Mouse (Mus musculus) left cerebral cortex, adult 6 months (tissue): ENCODE measurements around the gene Kdm2a. TPM values are rescaled to one million over a fixed set of nuclear protein-coding genes. Genes with fewer than 3 reads are reported as not detected.

Source experiments
- long read RNA-seq, 2 experiments: library from polyadenylated mRNA; unstranded; transcript quantifications; one replicate each; pipeline ENCODE4 v2.0.0; 2019 to 2020
- polyA plus RNA-seq: library from polyadenylated mRNA; unstranded; fragments of <200 nt; fragmentation: Nextera tagmentation; gene quantifications from 2 replicates; pipeline ENCODE4 v1.2.3, GENCODE M21; 2021

Kdm2a gene
- polyA plus RNA-seq = 8.5 and 13.1 TPM in 2 replicates
- long read RNA-seq, experiment 1, full-length matches to known transcripts = 1 of 19 reads
- long read RNA-seq, experiment 1, partial matches to known transcripts = 10 of 19 reads
- long read RNA-seq, experiment 1, other reads (novel, unspliced or antisense) = 8 of 19 reads
- long read RNA-seq, experiment 2, partial matches to known transcripts = 2 of 8 reads
- long read RNA-seq, experiment 2, other reads (novel, unspliced or antisense) = 6 of 8 reads

GRCm38 (mm10) chr19:4397798-4398629 lies at the start of gene Kdm2a:
Kdm2a (minus strand) TSS chr19:4398285.

GRCm38 (mm10) chr19:4439161-4439801 lies 41.2 kb upstream of the Kdm2a start, which contains the start of gene Rhod:
Rhod (minus strand) TSS chr19:4439432.

GRCm38 (mm10) chr19:4306190-4306577 lies 91.9 kb downstream of the Kdm2a start, which contains the start of gene Grk2:
Grk2 (minus strand) TSS chr19:4306222.

GRCm38 (mm10) chr19:4282898-4283553 lies 115.1 kb downstream of the Kdm2a start, which contains the start of gene Ankrd13d:
Ankrd13d (minus strand) TSS chr19:4283137.

GRCm38 (mm10) chr19:4268566-4269361 lies 129.3 kb downstream of the Kdm2a start, which contains the start of gene Ssh3:
Ssh3 (minus strand) TSS chr19:4269180.

Other genes starting within 250 kb of the Kdm2a start
- 87.0 and 103 TPM in 2 replicates for gene Coro1b, start 249.7 kb downstream of the Kdm2a start, polyA plus RNA-seq
- 0.72 and 1.4 TPM in 2 replicates for gene Ptprcap, start 244.7 kb downstream of the Kdm2a start, polyA plus RNA-seq
- gene Rps6kb2, start 234.9 kb downstream of the Kdm2a start, polyA plus RNA-seq = 11.8 and 16.7 TPM in 2 replicates
- gene Carns1, start 222.8 kb downstream of the Kdm2a start, polyA plus RNA-seq = 4.2 and 4.3 TPM in 2 replicates
- gene Tbc1d10c, start 207.0 kb downstream of the Kdm2a start, polyA plus RNA-seq = 0.51 and 0.69 TPM in 2 replicates
- 387 and 460 TPM in 2 replicates for gene Ppp1ca, start 206.2 kb downstream of the Kdm2a start, polyA plus RNA-seq
- gene Rad9a, start 196.6 kb downstream of the Kdm2a start, polyA plus RNA-seq = 6.8 and 7.0 TPM in 2 replicates
- gene Clcf1, start 184.0 kb downstream of the Kdm2a start, polyA plus RNA-seq = 0.19 and 0.76 TPM in 2 replicates
- gene AC109138.7, start 183.9 kb downstream of the Kdm2a start, polyA plus RNA-seq = not detected in 2 replicates
- 31.3 and 44.7 TPM in 2 replicates for gene Pold4, start 166.4 kb downstream of the Kdm2a start, polyA plus RNA-seq
- gene Ssh3, start 129.1 kb downstream of the Kdm2a start, polyA plus RNA-seq = 5.3 and 7.5 TPM in 2 replicates
- gene Ankrd13d, start 115.1 kb downstream of the Kdm2a start, polyA plus RNA-seq = 54.6 and 59.2 TPM in 2 replicates
- gene Grk2, start 92.1 kb downstream of the Kdm2a start, polyA plus RNA-seq = 62.5 and 70.5 TPM in 2 replicates
- 0.95 and 1.1 TPM in 2 replicates for gene Rhod, start 41.1 kb upstream of the Kdm2a start, polyA plus RNA-seq
- 18.4 and 23.7 TPM in 2 replicates for gene Syt12, start 79.2 kb upstream of the Kdm2a start, polyA plus RNA-seq
- not detected in 2 replicates for gene 2010003K11Rik, start 100.3 kb upstream of the Kdm2a start, polyA plus RNA-seq
- gene Pcx, start 112.2 kb upstream of the Kdm2a start, polyA plus RNA-seq = 20.7 and 20.8 TPM in 2 replicates
- 2.0 and 4.3 TPM in 2 replicates for gene Lrfn4, start 217.4 kb upstream of the Kdm2a start, polyA plus RNA-seq
- gene Rce1, start 227.4 kb upstream of the Kdm2a start, polyA plus RNA-seq = 39.4 and 51.1 TPM in 2 replicates